Mouse (Mus musculus): Measurements from ENCODE around the gene Cdh23.
A peak's percentile ranks its signal among the peaks of the same experiment; 100 is the strongest.

The Cdh23 gene

GRCm38 (mm10) chr10:60706268-60706667 lies 10.0 kb upstream of the Cdh23 start:
- no peak for DNase-seq

DNA sequence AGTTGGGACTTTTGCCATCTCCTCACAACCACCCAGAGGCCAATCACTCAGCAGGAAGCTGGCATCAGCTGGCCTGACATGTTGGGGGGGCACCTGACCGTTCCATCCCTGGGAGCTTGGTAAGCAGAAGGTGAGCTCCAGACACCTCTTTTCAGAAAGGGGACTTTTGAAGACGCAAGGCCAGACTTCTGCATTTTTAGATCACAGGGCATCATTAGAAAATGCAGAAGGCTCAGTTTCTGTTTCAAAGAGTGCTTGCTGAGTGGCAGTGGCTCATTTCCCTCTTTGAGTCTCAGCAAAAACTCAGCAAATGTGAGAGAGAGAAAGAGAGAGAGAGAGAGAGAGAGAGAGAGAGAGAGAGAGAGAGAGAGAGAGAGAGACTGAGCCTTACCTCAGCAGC lies 8.8 kb upstream of the Cdh23 start:
- no peak for DNase-seq

DNA sequence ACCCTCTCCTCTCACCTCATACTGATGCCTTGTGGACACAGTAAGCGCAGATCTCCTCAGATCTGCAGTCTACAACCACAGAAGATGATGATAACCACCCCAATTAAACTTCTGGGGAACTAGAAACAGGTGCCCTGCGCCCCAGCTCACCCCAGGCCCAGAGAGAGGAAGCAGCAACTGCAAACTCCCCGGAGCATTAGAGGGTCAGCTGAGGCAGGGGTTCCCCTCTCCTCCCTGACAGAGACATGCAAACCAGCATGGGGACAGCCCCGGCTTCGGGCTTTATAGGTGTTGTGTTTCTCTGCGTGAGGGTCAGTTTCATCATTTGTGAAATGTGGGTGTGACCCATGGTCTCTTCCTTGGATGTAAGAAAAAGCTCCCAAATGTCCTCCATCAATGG lies 1.5 kb upstream of the Cdh23 start:
- DNase-seq = no peak

DNA sequence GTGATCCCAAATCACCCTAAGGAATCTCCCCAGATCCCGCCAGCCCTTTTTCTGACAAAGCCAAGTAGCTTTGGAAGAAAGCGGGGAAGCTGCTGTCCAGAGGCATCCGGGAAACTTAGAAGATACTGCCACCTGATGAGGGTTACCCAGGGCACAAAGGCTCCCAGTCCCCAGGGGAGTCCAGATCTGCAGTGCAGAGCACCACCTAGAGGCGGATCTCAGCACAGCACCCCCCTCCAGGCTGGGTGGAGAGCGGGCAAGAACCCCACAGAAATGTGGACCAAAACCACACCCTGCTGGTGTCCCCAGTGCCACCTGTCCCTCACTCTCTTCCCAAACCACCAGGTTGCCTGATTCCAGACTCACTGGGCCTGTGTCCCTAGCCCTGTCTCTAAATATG lies 685 bp upstream of the Cdh23 start:
- peak; percentile 39 for DNase-seq

- no peak for DNase-seq
These were observed 4.5 kb downstream of the Cdh23 start for GRCm38 (mm10) chr10:60691671-60692390.

DNA sequence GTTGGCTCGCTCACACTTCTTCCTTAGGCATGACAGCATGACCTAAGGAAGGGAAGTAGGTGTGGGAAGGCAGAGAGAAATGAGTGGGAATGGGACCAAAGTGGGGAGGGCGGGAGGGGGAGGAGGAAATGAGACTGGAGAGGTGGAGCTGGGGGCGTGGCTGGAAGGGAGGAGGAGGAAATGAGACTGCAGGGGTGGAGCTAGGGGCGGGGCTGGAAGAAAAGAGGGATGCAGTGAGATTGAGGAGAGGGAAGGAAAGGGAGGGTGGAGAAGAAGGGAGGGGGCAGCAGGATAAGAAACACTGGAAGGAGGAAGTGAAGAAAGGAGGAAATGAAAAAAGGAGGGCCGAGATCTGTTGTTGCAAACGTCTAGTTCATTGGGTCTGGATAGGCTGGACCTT lies 5.3 kb downstream of the Cdh23 start:
- no peak for DNase-seq

- no peak for DNase-seq
These were observed 6.9 kb downstream of the Cdh23 start for GRCm38 (mm10) chr10:60689396-60689795.

GRCm38 (mm10) chr10:60687011-60687776 lies 9.1 kb downstream of the Cdh23 start:
- DNase-seq = peak; percentile 47

GRCm38 (mm10) chr10:60686641-60686975 lies 9.7 kb downstream of the Cdh23 start:
- no peak for DNase-seq

DNA sequence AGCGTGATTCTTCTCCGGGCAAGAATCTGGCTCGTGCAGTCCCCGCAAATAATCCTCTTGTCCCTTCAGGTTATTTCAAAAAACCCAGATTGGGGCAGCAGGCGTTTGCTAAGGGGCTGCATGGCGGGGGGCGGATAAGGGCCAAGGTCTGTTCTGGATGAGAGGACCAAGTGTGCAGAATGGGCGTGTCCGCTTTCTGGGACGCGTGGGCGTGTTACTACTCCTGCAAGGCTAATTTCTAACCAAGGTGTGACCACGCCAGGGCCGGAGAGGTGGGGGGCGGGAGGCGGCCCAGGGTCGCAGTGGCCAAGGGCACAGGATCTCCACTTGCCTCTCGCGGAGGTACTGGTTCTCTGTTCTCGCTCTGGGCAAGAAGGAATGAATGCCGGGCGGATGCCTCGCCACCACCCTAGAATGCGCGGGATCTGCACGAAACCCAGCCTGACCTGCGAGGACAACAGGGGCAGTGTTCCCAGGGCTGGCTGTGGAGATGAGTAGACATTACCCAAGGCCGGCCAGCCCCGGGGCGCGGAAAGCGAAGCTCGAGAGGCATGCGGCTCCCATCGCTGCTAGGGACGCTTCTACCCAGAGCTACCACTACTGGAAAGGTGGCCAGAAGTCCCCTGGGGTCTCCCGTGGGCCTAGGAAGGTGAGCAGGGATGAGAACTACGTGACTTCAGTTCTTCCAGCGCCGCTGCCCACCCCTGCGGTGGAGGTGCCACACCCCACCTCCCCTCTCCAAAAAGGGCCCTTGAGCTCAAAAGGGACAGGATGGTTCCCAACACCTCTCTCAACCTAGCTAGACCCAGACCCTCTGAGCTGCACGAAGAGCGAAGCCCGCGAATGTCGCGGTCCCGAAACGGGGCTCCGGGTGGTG lies 10.3 kb downstream of the Cdh23 start:
- DNase-seq = no peak

- no peak for DNase-seq
These were observed 17.4 kb downstream of the Cdh23 start for GRCm38 (mm10) chr10:60678926-60679325.

DNA sequence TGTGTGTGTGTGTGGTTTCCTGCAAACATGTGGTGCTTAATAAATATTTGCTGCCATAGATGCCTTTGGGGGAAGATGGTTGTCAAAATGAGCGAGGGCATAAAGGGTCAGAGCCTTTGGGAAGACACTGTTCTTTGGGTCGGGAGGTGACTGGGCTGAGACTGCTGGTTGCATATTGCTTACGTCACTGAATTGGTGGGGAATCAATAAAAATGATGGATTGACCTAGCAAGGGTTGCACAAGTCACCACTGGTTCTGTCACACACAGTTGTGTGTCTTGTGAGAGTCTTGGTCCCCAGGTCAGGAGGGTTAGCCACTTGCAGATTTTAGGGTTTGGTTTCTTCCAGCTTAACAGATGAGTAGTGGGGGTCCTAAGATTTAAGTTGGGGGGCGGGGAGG lies 19.0 kb downstream of the Cdh23 start:
- no peak for DNase-seq

DNA sequence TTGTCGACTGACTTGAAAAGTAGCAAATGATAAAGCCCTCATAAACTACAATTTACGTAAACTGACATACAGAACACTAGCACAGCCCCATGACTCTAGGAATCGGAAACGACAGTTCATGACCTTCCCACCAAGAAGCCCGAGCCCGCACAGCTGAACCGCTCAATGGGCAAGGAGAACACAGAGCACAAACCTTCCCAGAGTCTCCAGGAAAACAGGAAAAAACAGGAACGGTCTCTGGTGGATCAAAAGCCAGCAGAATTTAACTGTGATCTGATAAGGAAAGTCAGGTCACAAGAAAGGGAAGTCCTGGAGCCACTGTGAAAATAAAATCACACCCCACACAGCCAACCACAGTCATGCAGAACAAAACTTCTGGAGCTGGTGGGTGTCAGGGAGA lies 26.1 kb downstream of the Cdh23 start:
- DNase-seq = no peak

DNA sequence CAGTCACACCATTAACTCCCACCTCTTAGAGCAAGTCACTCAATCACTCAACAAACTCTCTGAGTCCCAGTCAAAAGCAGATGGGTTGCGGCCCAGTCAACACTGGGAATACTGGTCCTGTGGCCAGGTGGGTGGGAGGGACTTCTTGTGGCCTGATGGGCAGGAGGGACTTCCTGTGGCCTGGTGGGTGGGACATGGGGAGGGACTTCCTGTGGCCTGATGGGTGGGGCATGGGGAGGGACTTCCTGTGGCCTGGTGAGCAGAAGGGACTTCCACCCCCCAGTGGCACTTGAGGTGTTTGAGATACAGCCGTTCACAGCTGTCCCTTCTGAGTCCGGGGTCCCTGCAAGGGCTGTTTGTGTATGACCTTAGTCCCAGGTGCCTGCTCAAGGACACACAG lies 27.7 kb downstream of the Cdh23 start:
- DNase-seq = no peak

DNA sequence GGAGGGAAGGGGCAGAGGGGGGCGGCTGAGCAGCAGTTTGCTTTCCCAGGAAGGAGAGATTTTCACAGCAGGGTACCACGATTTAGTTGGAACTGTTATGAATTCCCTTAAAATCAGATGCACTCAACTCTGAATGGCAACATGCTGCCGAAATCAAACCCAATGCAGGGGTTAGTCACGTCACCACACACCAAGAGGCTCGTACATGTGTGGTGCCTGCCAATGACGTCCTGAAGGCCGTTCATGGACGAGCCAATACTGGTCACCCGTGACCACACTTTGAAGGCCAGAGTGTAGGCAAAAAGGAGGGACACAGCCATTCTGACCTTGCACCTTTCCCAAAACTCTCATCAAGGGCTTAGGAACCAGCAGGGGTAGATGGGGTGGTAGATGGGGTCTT lies 35.3 kb downstream of the Cdh23 start:
- no peak for DNase-seq

GRCm38 (mm10) chr10:60659450-60660020 lies 36.8 kb downstream of the Cdh23 start:
- DNase-seq = no peak

DNA sequence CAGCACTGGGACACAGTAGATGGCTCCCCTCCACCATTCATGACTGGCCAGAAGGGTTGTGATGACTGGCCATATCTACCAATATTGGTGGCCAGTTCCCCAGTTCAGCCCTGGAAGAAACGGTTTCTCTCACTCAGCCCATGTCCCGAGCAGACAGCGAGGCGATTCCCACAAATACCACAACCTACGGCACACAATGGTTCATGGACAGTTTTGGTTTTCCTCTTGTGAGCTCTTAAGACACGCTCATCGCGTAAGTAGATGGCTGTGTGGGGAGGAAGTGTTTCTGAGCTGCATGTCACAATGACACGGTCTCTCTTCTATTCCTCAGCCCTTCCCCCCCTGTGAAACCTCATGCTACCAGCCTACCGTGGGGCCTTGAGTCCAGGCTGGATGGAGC lies 38.1 kb downstream of the Cdh23 start:
- no peak for DNase-seq

DNA sequence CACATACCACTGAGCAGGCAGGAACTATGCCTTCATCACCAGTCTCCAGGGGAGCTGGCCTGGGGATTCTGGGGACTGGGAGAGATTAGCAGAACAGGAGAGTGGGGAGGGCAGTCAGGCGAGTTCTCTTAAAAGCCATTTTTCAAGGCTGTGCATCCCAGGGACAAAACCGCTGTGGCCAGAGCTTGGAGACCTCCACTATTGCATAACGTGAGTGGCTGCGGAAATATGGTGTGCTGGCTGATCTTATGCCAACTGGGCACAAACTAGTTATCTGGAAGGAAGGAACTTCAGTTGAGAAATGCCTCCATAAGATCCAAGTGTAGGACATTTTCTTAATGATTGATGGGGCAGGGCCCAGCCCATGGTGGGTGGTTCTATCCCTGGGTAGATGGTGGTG lies 42.6 kb downstream of the Cdh23 start:
- no peak for DNase-seq

DNA sequence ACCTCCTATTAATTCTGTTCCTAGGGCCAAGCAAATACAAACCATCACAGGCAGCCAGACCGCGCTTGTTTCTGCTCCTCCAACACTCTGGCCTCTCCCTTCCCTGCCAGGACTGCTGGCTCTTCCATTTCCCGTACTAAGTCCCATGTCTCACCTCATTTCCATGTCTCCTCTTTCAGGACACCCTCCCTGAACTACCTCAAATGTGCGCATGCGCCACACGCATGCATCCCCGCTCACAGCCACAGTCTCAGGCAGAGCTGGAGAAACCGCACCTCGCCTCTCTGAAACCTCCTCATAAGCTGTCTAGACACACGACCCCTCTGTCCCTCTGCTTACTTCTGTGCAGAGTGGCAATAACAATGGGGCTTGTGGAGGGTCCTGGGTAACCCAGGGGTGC lies 43.2 kb downstream of the Cdh23 start:
- no peak for DNase-seq

DNA sequence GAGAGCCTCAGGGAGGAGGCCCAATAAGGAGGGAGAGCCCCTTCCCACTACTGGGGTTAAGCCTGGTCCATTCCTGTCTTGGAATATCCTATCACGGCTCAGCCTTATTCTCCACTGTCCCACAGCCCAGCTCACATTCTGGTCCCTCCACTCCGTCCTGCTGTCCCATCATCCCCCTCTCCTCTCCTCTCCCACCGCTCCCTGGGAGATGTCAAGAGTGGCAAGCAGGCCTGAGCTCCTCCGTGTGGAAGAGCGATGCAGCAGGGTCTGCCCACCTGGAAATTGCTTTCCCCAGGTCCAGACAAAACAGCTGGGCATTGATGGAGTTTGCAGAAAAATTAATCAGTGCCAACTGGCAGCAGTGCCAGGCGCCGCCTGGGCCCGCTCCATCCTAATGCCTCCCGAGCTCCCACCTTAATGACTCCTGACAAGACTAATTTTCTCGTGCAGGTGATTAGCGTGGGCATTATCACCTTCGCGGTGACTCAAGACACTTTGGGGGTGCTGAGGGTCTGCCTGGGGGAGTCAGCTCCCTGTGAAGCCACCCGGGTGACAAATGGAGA lies 52.1 kb downstream of the Cdh23 start:
- DNase-seq = no peak

DNA sequence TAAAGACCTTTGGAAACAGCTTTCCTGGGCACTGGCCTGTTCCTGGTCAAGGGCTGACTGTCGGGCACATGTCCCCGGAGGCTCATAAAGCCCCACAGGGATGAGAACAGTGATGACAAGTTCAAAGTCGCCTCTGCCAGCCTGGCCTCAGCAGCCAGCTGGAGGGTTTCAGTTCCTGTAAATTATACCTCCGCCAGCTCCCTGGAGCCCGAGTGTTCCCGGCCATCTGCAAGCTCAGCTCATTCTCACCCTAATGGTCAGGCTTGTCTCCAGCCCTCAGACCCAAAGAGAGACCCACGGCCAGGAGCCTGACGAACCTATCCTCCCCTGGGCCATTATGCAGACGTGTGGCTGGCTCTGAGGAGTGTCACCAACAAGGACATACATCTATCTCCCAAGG lies 57.0 kb downstream of the Cdh23 start:
- DNase-seq = no peak

GRCm38 (mm10) chr10:60635568-60636295 lies 60.6 kb downstream of the Cdh23 start:
- no peak for DNase-seq
